Mouse (Mus musculus) neural tube, embryonic 10.5 days (tissue): ENCODE measurements around the gene Mast1.
A peak's percentile ranks its signal among the peaks of the same experiment; 100 is the strongest.
"Not testable (repeated sequence)": the region's sequence is repeated elsewhere in the genome, so short reads cannot be mapped to it uniquely, and the experiment has no call there.

Experiments
- DNase-seq: peaks from one replicate; pipeline ENCODE4 v3.0.0-alpha.2; 2017; ENCODE audit warnings: low spot score; ENCODE audit errors: extremely low spot score

Mast1 gene

GRCm38 (mm10) chr8:84911854-84912253 is 25.3 kb downstream of the Mast1 start:
- no peak for DNase-seq

GRCm38 (mm10) chr8:84910551-84910950 is 26.6 kb downstream of the Mast1 start:
- DNase-seq = no peak

DNA sequence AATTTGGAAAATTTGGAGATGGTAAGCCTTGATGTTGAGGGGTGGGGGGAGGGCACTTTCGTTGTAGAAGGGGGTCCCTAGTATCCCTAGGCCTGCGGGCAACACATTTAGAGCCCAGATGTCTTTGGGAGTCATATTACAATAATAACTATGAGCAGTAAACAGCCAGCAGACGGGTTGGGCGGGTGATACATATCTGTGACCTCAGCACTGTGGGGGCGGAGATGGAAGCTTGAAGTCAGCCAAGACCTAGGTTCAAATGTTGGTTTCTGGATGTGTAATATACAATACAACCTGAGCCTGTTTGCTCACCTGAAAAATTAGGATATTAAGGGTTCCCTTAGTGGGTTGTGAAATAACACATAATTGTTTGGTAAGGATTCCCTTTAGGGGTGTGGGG is 27.2 kb downstream of the Mast1 start:
- DNase-seq = no peak

DNA sequence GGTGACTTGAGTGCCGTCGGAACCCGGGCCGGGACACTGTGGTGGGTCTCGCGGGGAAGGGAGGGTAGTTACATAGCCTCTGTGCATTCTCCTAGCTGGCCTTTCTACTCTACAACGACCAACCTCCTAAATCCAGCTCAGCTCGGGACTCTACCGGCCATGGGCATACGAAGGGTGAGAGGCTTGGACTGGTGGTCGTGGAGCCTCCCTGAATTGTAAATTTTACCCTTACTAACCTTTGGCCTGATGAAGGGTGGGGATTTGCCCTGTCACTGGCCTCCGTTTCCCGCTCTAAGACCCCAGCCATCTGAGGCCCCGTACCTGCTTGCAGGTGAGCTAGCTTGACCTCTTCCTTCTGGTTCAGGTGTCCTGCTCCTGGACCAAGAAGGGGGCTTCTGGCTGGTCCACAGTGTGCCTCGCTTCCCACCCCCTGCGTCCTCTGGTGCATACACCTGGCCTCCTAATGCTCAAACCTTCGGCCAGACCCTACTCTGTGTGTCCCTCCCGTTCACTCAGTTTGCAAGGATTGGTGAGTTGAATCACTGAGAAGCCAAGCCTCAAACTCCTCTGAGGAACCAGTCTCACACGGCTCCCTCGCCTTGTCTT is 27.9 kb downstream of the Mast1 start:
- DNase-seq = no peak

DNA sequence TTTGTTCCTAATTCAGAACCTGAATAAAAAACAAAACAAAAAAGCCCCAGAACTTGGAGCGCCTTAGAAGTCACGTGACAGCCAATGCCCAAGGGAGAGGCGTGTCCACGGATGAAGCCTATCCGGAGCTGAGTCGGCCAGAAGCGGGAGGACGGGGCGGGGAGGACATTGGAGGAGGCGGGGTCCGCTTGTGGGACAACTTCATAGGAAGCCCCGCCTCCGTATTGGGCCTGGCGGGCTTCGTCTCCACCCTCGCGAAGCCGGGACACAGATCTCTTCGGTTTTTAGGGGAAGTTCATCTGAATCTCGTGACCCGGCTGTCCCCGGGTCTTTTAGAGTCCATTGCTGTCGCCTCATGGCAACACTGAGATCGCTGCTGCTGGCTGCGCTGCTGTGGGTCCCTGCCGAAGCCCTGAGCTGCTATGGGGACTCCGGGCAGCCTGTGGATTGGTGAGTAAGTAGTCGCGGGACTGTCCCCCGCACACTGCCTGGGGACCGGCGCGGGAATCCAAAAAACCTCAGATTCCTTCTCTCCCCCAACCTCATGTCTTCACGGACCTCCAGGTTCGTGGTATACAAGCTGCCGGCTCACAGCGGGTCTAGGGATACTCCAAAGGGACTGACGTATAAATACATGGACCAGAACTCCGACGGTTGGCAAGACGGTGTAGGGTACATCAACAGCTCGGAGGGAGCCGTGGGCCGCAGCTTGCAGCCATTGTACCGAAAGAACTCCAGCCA is 28.6 kb downstream of the Mast1 start, which contains the start of gene Dnase2a:
Gene Dnase2a, plus strand, starts transcription at position 140 of the 741 bp plus-strand sequence.
- DNase-seq = peak; percentile 92

- not testable (repeated sequence) for DNase-seq
Measured at GRCm38 (mm10) chr8:84907979-84908378, 29.2 kb downstream of the Mast1 start.

DNA sequence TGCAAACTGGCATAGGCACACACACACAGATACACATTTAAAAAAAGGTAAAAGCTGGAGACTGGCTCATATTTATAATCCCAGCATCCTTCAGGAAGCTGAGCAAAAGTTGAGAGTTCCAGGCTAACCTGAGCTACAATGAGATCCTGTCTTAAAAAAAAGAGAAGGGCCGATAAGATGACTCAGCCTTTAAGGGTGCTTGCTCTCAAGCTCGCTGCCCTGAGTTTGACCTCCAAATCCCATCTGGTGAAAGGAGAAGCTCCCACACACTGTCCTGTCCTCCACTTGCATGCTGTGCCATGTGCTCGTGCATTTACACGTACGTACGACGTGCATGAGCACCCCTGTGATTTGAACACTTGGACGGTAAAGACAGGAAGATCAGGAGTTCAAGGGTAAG is 29.7 kb downstream of the Mast1 start:
- DNase-seq = no peak

- DNase-seq = no peak
Measured at GRCm38 (mm10) chr8:84907037-84907436, 30.1 kb downstream of the Mast1 start.

GRCm38 (mm10) chr8:84904351-84904750 is 32.8 kb downstream of the Mast1 start:
- DNase-seq = no peak

DNA sequence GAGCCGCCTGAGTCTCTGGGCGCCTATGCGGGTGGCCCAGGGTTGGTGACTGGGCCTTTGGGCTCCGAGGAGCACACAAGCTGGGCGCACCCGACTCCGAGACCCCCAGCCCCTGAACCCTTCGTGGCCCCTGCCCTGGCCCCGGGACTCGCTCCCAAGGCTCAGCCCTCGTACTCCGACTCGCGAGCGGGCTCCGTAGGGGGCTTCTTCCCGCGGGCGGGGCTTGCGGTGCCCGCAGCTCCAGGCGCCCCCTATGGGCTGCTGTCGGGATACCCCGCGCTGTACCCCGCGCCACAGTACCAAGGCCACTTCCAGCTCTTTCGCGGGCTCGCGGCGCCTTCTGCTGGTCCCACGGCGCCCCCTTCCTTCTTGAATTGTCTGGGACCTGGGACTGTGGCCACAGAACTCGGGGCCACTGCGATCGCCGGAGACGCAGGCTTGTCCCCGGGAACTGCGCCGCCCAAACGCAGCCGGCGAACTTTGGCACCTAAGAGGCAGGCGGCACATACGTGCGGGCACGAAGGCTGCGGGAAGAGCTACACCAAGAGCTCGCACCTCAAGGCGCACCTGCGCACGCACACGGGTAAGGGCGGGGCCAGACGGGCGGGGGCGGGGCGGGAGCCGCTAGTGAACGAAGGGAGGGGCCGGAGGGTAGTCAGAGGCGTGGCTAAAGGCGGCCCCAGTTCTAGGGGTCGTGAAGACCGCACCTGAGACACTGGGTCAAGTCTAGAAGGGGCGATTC is 34.1 kb downstream of the Mast1 start:
- peak; percentile 93 for DNase-seq

DNA sequence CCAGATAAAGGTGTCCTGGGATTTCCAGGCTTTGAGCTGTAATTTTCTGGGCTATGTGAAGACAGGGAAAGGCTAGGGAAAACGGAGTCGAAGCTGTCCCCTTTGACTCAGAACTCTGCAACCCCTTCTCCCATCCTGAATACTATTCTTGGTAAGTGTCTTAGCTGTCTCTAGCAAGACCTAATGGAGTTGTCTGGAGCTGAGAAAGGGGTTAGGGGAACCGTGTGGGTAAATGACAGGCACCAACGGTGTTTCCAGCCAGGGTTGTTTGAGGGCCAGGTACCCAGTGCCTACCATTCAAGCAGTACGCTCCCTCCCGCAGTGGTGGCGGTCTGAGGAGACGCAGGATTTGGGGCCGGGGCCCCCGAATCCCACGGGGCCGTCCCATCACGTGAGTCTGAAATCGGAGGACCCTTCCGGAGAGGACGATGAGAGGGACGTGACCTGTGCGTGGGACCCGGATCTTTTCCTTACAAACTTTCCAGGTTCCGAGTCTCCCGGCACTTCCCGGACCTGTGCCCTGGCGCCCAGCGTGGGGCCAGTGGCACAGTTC is 34.7 kb downstream of the Mast1 start:
- DNase-seq = no peak

DNA sequence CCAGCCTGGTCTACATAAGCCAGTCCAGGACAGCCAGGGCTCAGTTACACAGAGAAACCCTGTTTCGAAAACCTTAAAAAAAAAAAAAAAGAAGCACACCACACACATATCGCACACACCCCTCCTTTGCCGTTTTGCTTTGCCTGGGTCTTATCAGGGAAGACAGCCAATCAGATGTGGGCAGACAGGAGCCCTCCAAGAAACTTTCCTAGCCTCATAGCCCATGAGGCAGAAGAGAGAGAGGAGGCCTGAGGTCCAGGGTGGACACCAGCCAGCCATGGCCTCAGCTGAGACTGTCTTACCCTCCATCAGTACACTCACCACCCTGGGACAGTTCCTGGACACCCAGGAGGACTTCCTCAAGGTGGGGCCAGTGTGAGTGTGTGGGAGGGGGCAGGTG is 35.4 kb downstream of the Mast1 start, which contains the start of gene Klf1:
Gene Klf1, plus strand, starts transcription at position 177 of the 400 bp plus-strand sequence.
- no peak for DNase-seq

DNA sequence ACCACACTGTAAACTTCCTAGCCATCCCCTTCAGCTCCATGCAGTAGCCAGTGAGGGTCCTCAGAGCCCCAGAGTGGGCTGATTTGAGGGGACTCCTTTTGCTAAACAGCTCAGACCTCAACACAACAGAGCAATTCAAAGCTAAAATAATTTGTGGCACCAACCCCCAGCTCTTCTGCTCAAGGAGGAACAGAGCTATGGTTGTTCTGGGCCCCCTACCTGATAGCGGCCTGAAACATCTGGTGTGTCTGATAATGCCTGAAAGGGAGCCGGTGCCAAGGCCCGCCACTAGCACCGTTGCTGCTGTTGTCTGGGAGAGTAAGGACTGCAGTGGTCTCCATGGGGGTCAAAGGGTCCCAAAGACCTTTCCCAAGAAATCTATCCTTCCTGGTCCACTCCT is 36.1 kb downstream of the Mast1 start:
- DNase-seq = no peak

DNA sequence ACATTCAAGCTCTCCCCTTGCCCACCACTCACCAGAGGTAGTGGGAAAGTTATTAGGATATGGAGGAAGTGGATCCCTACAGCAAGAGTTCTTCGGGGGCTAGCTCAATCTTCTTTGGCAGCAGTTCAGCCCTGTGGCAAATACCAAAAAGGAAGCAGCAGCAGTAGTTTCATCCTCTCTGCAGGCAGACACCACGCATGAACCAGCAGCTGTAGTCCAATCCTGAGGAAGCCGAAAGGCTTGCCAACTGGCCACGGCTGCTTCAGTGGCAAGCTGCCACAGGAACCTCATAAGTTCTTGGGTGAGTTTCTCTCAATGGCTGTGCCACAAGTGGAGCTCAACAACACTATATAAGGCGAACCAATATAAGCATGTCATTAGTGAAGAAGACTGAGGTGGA is 41.2 kb downstream of the Mast1 start:
- DNase-seq = no peak

- peak; percentile 82 for DNase-seq
Measured at GRCm38 (mm10) chr8:84893709-84894134, 43.4 kb downstream of the Mast1 start, which contains the start of gene Gcdh. Gene Gcdh, minus strand, starts transcription at chr8:84893921.

- no peak for DNase-seq
Measured at GRCm38 (mm10) chr8:84892993-84893708, 44.0 kb downstream of the Mast1 start.

DNA sequence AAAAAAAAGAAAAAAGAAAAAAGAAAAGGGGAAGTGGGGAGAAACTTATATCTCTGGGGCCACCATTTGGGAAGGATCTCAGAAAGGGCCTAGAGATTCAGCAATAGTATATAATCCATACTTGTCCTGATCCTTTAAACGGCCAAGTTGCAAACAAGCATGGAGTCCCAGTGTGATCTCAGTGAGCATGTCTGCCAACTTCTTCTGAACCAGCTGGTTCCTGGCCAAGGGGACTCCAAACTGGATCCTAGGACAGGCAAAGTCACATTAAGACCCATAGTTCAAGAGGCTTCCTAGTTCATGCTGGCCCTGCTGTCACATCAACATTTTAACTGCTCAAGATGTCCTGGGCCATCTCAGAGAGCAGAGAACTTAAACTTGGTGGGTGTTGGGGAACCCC is 48.0 kb downstream of the Mast1 start:
- DNase-seq = no peak

- no peak for DNase-seq
Measured at GRCm38 (mm10) chr8:84888280-84888679, 48.9 kb downstream of the Mast1 start.

DNA sequence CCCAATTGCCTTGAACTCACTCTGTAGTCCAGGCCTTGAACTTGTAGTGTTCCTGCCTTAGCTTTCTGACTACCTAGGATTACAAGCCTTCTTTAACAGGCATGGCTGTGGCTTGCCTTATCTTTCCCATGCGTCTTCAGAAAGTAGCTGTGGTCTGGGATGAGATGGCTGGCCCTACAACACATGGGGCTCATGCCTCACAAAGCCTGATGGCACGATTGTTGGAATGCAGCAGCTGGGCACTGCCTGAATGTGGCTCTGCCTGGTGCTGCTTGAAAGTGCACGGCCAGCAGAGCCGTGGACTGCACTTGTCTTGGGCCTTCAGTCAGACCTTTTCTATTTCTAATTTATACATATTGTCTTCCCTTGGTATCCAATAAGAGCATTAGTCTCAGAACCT is 52.4 kb downstream of the Mast1 start:
- no peak for DNase-seq

DNA sequence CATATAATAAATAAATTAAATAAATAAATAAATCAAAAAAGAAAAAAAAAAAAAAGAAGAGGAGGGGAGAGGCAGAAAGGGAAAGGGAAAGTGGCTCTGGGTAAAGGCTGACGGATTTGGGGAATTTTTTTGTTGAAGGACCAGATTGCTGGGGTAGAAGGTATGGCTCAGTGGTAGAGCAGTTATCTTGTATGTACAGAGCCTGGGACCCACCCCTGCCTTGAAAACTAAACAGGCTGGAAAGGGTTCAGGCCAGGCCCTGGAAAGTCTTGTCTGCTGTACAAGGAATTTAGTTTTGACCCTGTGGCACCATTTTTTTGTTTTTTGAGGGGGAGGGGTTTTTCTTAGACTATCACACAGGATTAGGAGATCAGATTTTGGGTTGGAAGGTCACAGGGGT is 58.2 kb downstream of the Mast1 start:
- DNase-seq = no peak
